Mouse (Mus musculus) lung, embryonic 15.5 days (tissue): ENCODE measurements around the gene Dph7. TPM values are rescaled to one million over a fixed set of nuclear protein-coding genes. Genes with fewer than 3 reads are reported as not detected.

ENCODE experiments used
- microRNA-seq: library from miRNA; unstranded; fragments of <30 nt; microRNA quantifications from one replicate; pipeline ENCODE4, GENCODE M21; 2016
- polyA plus RNA-seq: library from polyadenylated mRNA; unstranded; fragments of >200 nt; fragmentation: Nextera tagmentation; extraction: Ambion mirVana; gene quantifications from 2 replicates; pipeline ENCODE4 v1.2.1, GENCODE M21; 2015

The Dph7 gene
- polyA plus RNA-seq, 1 experiment from 2014 or later: 24.5 TPM

Small RNAs within 50 kb of the gene (microRNA-seq; reads per million reads assigned to microRNA genes)
- gene Gm22875: not detected

Other genes starting within 250 kb of the Dph7 start
- 0.23 and 0.31 TPM in 2 replicates for gene Cacna1b, start 199.2 kb upstream of the Dph7 start, polyA plus RNA-seq
- gene Ehmt1, start 42.8 kb upstream of the Dph7 start, polyA plus RNA-seq: 89.4 and 91.7 TPM in 2 replicates
- gene Arrdc1, start 27.1 kb upstream of the Dph7 start, polyA plus RNA-seq: 98.8 and 116 TPM in 2 replicates
- gene Zmynd19, start 12.6 kb upstream of the Dph7 start, polyA plus RNA-seq: 16.3 and 17.0 TPM in 2 replicates
- gene Mrpl41, start 12.7 kb downstream of the Dph7 start, polyA plus RNA-seq: 106 and 114 TPM in 2 replicates
- gene Pnpla7, start 13.6 kb downstream of the Dph7 start, polyA plus RNA-seq: 5.1 and 7.9 TPM in 2 replicates
- 67.3 and 71.1 TPM in 2 replicates for gene Nsmf, start 92.0 kb downstream of the Dph7 start, polyA plus RNA-seq
- gene Entpd8, start 117.9 kb downstream of the Dph7 start, polyA plus RNA-seq: 0.31 and 0.52 TPM in 2 replicates
- 1.0 and 1.1 TPM in 2 replicates for gene Noxa1, start 132.7 kb downstream of the Dph7 start, polyA plus RNA-seq
- 15.7 and 16.0 TPM in 2 replicates for gene Nrarp, start 218.4 kb downstream of the Dph7 start, polyA plus RNA-seq
- 8.8 and 11.7 TPM in 2 replicates for gene Tor4a, start 234.5 kb downstream of the Dph7 start, polyA plus RNA-seq
- 121 and 122 TPM in 2 replicates for gene Nelfb, start 249.1 kb downstream of the Dph7 start, polyA plus RNA-seq